Comparison of ENCODE assay signal across 12 mouse cellular contexts in the genomic region with DNA sequence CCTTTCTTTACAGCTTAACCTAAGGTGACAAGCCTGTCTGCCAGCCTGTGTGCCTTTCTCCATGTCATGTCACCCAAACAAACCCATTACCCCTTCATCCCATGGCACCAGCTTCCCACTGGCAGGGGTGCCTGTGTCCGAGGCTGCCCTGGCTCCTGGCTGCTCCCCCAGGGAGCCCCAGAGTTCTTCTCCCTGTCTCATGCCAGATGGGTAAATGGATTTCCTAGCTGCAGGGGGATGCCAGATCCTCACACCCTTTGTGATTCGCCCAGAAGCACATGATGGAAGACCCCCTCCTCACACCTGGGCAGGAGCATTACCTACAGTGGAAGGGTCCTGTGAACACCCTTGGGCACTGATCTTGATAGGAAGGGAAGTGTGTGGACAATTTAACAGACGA.
"Had no signal": no experiment of that assay in that cellular context is flagged by ENCODE, and none has a peak within 500 bp of the region (broad histone marks: within the 10 kb centered on the region; RNA-seq: fewer than 3 reads in every experiment).

No protein-coding gene starts in this region.

- DNase-seq: gastrocnemius, postnatal 10 days; gastrocnemius, postnatal 25 days; heart, adult 18-20 months; heart, postnatal 10 days; heart, postnatal 4 days; kidney, adult 18-20 months; kidney, adult 8-10 months; kidney, postnatal 10 days; kidney, postnatal 25 days; kidney, postnatal 4 days; liver; liver, embryonic 13.5 days had no signal
